Mouse (Mus musculus) liver, embryonic 14.5 days (tissue): Measurements from ENCODE around the gene Focad.
A peak's percentile ranks its signal among the peaks of the same experiment; 100 is the strongest.

Source experiments
- CTCF ChIP-seq: IDR thresholded peaks from 2 replicates; pipeline ENCODE4 v1.5.1; 2016; ENCODE audit warnings: antibody characterized with exemption, low read depth, control low read depth
- EP300 ChIP-seq: IDR thresholded peaks from 2 replicates; pipeline ENCODE4 v1.6.1; 2016; ENCODE audit warnings: antibody characterized with exemption, low read depth

DNA sequence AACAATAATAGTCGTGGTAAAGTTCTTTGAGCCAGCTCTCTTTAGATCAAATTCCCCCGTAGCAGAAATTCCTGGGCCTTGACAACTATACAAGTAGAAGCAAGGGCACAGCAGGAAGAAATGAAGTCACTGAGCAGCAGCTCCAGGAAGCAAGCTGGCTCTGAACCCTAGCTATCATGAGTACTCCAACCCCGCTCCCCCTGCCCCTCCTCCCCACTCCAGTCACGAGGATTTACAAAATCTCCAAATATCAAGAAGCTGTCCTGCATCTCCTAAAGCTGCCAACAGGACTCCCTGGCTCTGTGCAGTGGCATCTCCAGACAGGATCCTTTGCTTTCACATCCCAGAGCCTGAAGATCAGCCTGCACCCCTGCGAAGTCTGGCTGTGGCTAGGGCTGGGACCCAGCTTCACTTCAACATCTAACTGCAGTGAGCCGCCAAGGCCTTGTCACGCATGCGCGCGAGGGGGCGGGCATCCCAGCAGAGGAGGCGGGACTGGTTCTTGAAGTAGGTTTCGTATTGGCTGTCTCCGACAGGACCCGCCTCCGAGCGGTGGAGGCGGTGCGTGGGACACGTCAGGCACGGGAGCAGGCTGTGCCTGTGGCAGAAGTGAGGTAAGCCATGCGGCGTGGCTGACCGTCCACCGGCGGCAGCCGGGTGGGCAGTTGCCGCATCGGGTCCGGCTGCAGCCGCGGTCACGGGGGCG lies at the start of gene Focad:
- TF ChIP-seq CTCF (peak; percentile 43), EP300 (no peak)
